In genomic region chr8:61773595-61774088, GRCm38 (mm10) we compare ENCODE assay signal across 25 mouse cellular contexts.
DNase-seq lines count a peak whose midpoint lies in the region; ATAC-seq and TF ChIP-seq lines count a peak whose summit lies in the region.
"Had no signal": no experiment of that assay in that cellular context is flagged by ENCODE, and none has a peak within 500 bp of the region (broad histone marks: within the 10 kb centered on the region; RNA-seq: fewer than 3 reads in every experiment).

No protein-coding gene starts in this region.

- H3K4me1 ChIP-seq in heart, embryonic 10.5 days = peaks cover 21% of the 10 kb centered on the region
- peaks cover 36% of the 10 kb centered on the region for H3K4me1 ChIP-seq in heart, embryonic 15.5 days (replicated peaks)
- H3K4me1 ChIP-seq: forebrain, embryonic 10.5 days; forebrain, embryonic 13.5 days had no signal

- WGBS in heart, embryonic 10.5 days = 52% methylated on average over 4 of the region's 4 CpGs
- WGBS in heart, embryonic 15.5 days = 44% methylated on average over 4 of the region's 4 CpGs

- POLR2A ChIA-PET in Patski (lab: Charles Lee) = interaction anchor here (0.9 kb wide), 1 partner anchor 15 kb away, joined by 3 read pairs; no protein-coding TSS in a partner anchor

- TF ChIP-seq CTCF in C2C12 (IDR thresholded peaks at IDR 0.05; ENCODE audit: control insufficient read depth, insufficient read depth, insufficient read length) = no peak
- no peak for TF ChIP-seq CTCF in Patski (IDR thresholded peaks at IDR 0.05)

- no peak overlapping the region for H3K4me3 ChIP-seq in heart, embryonic 10.5 days
- H3K4me3 ChIP-seq in heart, embryonic 15.5 days = no peak overlapping the region
- no peak overlapping the region for H3K4me3 ChIP-seq in C2C12 (ENCODE audit: insufficient read depth, poor library complexity, severe bottlenecking)
- H3K4me3 ChIP-seq: forebrain, embryonic 10.5 days; forebrain, embryonic 13.5 days had no signal

- no peaks in the 10 kb centered on the region for H3K9me3 ChIP-seq in heart, embryonic 10.5 days
- H3K9me3 ChIP-seq in heart, embryonic 15.5 days (replicated peaks) = no peaks in the 10 kb centered on the region
- H3K9me3 ChIP-seq: forebrain, embryonic 10.5 days; forebrain, embryonic 13.5 days had no signal

- no peak overlapping the region for H3K27ac ChIP-seq in heart, embryonic 10.5 days
- H3K27ac ChIP-seq in heart, embryonic 15.5 days = 0 out of 2 replicates have a peak overlapping the region, but pooled peaks have one; percentile 7
- H3K27ac ChIP-seq: forebrain, embryonic 10.5 days; forebrain, embryonic 13.5 days; hindbrain, embryonic 14.5 days; hindbrain, postnatal 0 days had no signal

- peaks cover 6% of the 10 kb centered on the region; the same call in 1 of the 2 replicates for H3K36me3 ChIP-seq in heart, embryonic 10.5 days
- no peaks in the 10 kb centered on the region for H3K36me3 ChIP-seq in heart, embryonic 15.5 days
- no peaks in the 10 kb centered on the region for H3K36me3 ChIP-seq in C2C12 (ENCODE audit: control insufficient read depth, insufficient read depth)
- H3K36me3 ChIP-seq: forebrain, embryonic 10.5 days had no signal

- H3ac ChIP-seq in C2C12 (ENCODE audit: control insufficient read depth, insufficient read length, low read depth) = no peak overlapping the region

- in situ Hi-C loops in Patski (cut with MboI; ENCODE audit: low pct_unique_long_range_greater_than_20kb) = no loop called here

- no peak overlapping the region for H3K4me2 ChIP-seq in heart, embryonic 15.5 days
- H3K4me2 ChIP-seq: forebrain, embryonic 13.5 days; hindbrain, embryonic 14.5 days had no signal

- no peak for ATAC-seq in heart, embryonic 15.5 days (replicated peaks; ENCODE audit: insufficient number of reproducible peaks, insufficient read depth, low FRiP score, low read depth)
- ATAC-seq in Patski = peak; percentile 65
- ATAC-seq: activated CD4-positive, CD25-positive, alpha-beta regulatory T cell, adult 4 months; forebrain, embryonic 13.5 days; forebrain, embryonic 16.5 days; hindbrain, postnatal 0 days; inflammation-experienced regulatory T-cells, adult 6 months; intestine, embryonic 16.5 days had no signal

- H3K79me2 ChIP-seq in C2C12 (ENCODE audit: control insufficient read depth, insufficient read depth) = no peaks in the 10 kb centered on the region

- no peaks in the 10 kb centered on the region for H3K79me3 ChIP-seq in C2C12 (ENCODE audit: low read depth)

- DNase-seq in heart, embryonic 10.5 days (ENCODE audit: low spot score) = peak; percentile 42
- no peak for DNase-seq in heart, adult 8-10 months (ENCODE audit: low spot score)
- no peak for DNase-seq in heart, adult 18-20 months
- DNase-seq in Patski (ENCODE audit: low read depth, low spot score) = no peak
- DNase-seq in thymus, postnatal 14 days = no peak
- no peak for DNase-seq in ovary, postnatal 14 days (ENCODE audit: low spot score)
- DNase-seq: adrenal gland, adult 8-10 months; adrenal gland, postnatal 36 days; cerebellum, adult 18-20 months; cerebellum, adult 9-10 months; cerebellum, postnatal 14 days; gastrocnemius, postnatal 10 days; gastrocnemius, postnatal 36 days; kidney, adult 18-20 months; kidney, adult 9 months had no signal

- no peak overlapping the region for H3K9ac ChIP-seq in heart, embryonic 15.5 days
- H3K9ac ChIP-seq: forebrain, embryonic 13.5 days; hindbrain, embryonic 14.5 days had no signal

- CTCF ChIA-PET in Patski (lab: Charles Lee) = interaction anchor here (1.2 to 1.4 kb wide), 2 partner anchors 37 to 94 kb away, joined by 3 read pairs; no protein-coding TSS in a partner anchor

- H3K27me3 ChIP-seq in heart, embryonic 10.5 days (ENCODE audit: insufficient read depth, poor library complexity, severe bottlenecking) = no peaks in the 10 kb centered on the region
- H3K27me3 ChIP-seq in heart, embryonic 15.5 days = no peaks in the 10 kb centered on the region
- H3K27me3 ChIP-seq in C2C12 (ENCODE audit: control insufficient read depth, insufficient read depth, insufficient read length) (no peaks in the 10 kb centered on the region), Patski (no peaks in the 10 kb centered on the region)
- H3K27me3 ChIP-seq: forebrain, embryonic 13.5 days had no signal

TF ChIP-seq in C2C12, 6 proteins besides CTCF, POLR2A, EP300 and RAD21:
- TF ChIP-seq USF1 (IDR thresholded peaks at IDR 0.05; ENCODE audit: low read depth) (no peak), MYOG (IDR thresholded peaks at IDR 0.05; ENCODE audit: control insufficient read depth, extremely low read depth, insufficient read length) (no peak), FOSL1 (IDR thresholded peaks at IDR 0.05; ENCODE audit: insufficient read depth, low read length, poor library complexity, severe bottlenecking) (peak; percentile 22), CEBPB (IDR thresholded peaks at IDR 0.05; ENCODE audit: low read depth) (peak; percentile 19), MYOD1 (IDR thresholded peaks at IDR 0.05; ENCODE audit: control insufficient read depth, insufficient read length, low read depth) (peak; percentile 94), MAX (IDR thresholded peaks at IDR 0.05) (no peak)
